Mouse (Mus musculus) liver, adult (tissue): ENCODE data around the gene Gm6169.

ENCODE experiments used
- GATA4 ChIP-seq: IDR thresholded peaks from 2 replicates; pipeline ENCODE4 v1.6.1; 2014; ENCODE audit warnings: mild to moderate bottlenecking, low read length; ENCODE audit not compliant: insufficient replicate concordance

The Gm6169 gene

GRCm38 (mm10) chr13:97071626-97072241, 27.3 kb downstream of the Gm6169 start:
- no peak for TF ChIP-seq GATA4

DNA sequence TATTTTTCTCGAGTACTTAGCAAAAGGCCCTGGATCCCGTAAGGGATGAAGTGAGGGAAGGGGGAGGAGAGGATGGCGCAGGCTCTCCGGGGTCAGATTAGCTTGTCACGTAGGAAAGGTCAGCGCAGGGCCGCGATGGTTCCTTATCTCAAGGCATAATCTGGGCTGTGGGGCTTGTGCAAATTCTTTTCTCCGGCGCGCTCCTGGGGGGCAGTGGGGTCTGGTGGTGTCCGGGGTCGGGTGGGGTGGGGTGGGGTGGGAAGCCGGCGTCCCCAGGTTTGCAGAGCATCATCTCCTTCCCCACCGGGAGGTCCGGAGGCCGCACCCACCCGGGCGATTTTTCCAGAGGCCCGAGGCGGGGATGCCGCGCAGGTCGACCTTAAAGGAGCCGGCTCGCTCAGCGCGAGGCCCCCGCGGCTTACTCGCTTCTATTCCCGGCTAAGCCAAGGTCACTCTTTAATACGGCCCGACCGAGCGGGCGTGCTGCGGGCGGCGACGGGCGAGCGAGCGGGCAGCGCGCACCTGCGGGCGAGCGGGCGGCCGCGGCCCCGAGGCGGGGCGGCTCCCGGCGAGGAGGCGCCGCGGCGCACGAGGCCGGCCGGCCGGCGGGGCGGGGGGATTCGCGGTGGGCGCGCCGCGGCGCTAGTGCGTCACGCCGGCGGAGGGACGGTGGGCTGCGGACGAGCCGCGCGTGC, 28.0 kb downstream of the Gm6169 start:
- TF ChIP-seq GATA4, result no peak

- no peak for TF ChIP-seq GATA4
Observed at GRCm38 (mm10) chr13:97068151-97068550, 30.9 kb downstream of the Gm6169 start.

DNA sequence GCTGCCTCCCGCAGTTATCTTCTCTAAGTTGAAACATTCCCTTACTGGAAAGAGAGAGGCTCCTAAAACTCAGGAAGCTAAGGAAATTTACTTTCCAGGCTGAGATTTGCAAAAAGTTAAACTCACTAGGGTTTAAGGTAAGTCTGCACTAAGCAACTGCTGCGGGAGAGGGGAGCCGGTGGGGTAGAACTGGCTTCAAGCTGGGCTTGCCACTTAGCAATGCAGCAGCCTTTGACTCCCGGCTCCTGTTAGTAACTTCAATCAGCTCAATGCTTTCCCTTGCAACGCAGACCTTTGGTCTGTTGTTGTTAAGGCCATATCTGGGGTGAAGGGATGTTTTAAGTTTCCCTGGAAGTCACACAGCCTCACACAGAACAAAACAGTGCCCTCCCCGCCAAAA, 31.3 kb downstream of the Gm6169 start:
- TF ChIP-seq GATA4, result no peak

- TF ChIP-seq GATA4, result no peak
Observed at GRCm38 (mm10) chr13:97066649-97067550, 32.1 kb downstream of the Gm6169 start, which contains the start of gene Fam169a. Fam169a (plus strand) TSS chr13:97067286.

DNA sequence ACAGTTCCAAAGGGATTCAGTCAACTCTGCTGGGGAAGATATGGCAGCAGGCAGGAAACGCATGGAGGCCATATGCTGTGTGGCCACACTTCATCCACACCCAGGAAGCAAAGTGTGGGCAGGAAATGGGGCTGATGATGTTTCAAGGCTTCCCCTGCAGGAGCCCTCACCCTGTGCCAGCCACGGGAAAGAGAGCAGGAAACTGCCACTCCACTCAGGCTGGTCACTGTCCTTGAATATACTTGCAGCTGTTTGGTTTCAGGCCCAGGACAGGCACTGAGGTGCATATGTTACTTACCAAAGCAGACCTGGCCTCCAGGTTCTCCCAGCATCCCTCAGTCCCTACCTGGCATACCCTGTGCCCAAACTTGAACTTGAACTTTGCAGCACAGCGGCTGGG, 34.6 kb downstream of the Gm6169 start:
- TF ChIP-seq GATA4, result no peak

GRCm38 (mm10) chr13:97063431-97063830, 35.6 kb downstream of the Gm6169 start:
- TF ChIP-seq GATA4, result no peak

GRCm38 (mm10) chr13:97062151-97062550, 36.9 kb downstream of the Gm6169 start:
- TF ChIP-seq GATA4, result no peak

- no peak for TF ChIP-seq GATA4
Observed at GRCm38 (mm10) chr13:97060331-97060730, 38.7 kb downstream of the Gm6169 start.

- TF ChIP-seq GATA4, result no peak
Observed at GRCm38 (mm10) chr13:97059746-97060145, 39.3 kb downstream of the Gm6169 start.

- TF ChIP-seq GATA4, result no peak
Observed at GRCm38 (mm10) chr13:97057817-97058216, 41.2 kb downstream of the Gm6169 start.

DNA sequence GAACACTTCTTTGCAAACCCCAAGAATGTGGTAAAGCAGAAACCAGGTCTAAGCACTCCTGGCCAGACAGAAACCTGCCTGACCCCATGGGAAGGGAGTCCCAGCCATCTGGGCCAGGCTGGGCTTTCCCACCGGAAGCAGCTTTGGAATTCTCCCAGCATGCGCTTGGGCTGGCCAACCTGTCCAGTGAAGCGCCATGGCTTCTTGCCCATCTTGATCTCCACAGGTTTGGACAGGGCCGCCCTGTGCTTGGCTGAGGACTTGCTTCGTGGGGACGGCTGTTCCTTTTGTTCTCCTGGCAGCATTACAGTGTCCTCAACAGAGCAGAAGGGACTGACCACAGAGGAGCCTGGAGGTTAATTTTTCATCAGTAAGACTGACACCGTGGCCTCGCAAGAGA, 45.2 kb downstream of the Gm6169 start:
- peak; percentile 100 for TF ChIP-seq GATA4

- no peak for TF ChIP-seq GATA4
Observed at GRCm38 (mm10) chr13:97052667-97053066, 46.4 kb downstream of the Gm6169 start.

DNA sequence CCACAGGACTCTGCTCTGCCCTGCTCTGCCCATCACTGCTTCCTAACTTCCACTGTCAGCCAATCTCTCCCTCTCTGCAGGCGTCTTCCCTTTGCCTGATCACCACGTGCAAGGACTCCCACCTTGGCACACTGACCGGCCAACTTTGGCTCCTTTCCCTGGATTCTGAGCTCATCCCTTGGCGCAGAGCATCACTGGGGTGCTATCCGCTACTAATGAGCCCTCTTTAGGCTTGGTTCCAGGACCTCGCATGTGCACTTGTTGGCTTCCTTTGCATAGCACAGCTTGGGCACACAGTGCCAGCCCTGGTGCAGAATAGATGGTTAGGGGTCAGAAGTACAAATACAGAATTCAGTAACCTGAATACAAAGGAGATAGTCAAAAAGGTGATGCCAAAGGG, 47.9 kb downstream of the Gm6169 start:
- no peak for TF ChIP-seq GATA4
